Mouse (Mus musculus) hindbrain, embryonic 12.5 days (tissue): ENCODE results near the gene Cops7a. TPM values are rescaled to one million over a fixed set of nuclear protein-coding genes. Genes with fewer than 3 reads are reported as not detected.

Source experiments
- ATAC-seq: fragments of 200-750 bp; cut with Nextera tagmentation; 2 replicates; pipeline ENCODE4 v1.8.0; 2017; ENCODE audit warnings: moderate TSS enrichment; ENCODE audit not compliant: low FRiP score
- H3K27ac ChIP-seq: fragments of 300-500 bp; sonication (generic); 2 replicates; pipeline ENCODE4 v1.5.1; 2016; ENCODE audit warnings: mild to moderate bottlenecking
- H3K27me3 ChIP-seq: fragments of 300-500 bp; sonication (generic); 2 replicates; pipeline ENCODE4 v1.6.1; 2016; ENCODE audit warnings: mild to moderate bottlenecking
- H3K36me3 ChIP-seq: fragments of 300-500 bp; sonication (generic); 2 replicates; pipeline ENCODE4 v1.6.1; 2016; ENCODE audit warnings: mild to moderate bottlenecking
- H3K4me1 ChIP-seq: fragments of 300-500 bp; sonication (generic); 2 replicates; pipeline ENCODE4 v1.6.1; 2016
- H3K4me2 ChIP-seq: fragments of 300-500 bp; sonication (generic); replicated peaks from 2 replicates; pipeline ENCODE4 v1.6.1; 2016; ENCODE audit warnings: mild to moderate bottlenecking
- H3K4me3 ChIP-seq: fragments of 300-500 bp; sonication (generic); 2 replicates; pipeline ENCODE4 v1.5.1; 2016; ENCODE audit warnings: mild to moderate bottlenecking
- H3K9ac ChIP-seq: fragments of 300-500 bp; sonication (generic); 2 replicates; pipeline ENCODE4 v1.6.1; 2016; ENCODE audit warnings: mild to moderate bottlenecking, moderate library complexity
- H3K9me3 ChIP-seq: fragments of 300-500 bp; sonication (generic); replicated peaks from 2 replicates; pipeline ENCODE4 v1.6.1; 2016; ENCODE audit warnings: mild to moderate bottlenecking
- WGBS: fragments of 180-500 bp; shearing (Covaris S2); methylation state at CpG from one replicate; pipeline ENCODE4 v1.1.7; 2016; 5-methylcytosine and 5-hydroxymethylcytosine counted together
- polyA plus RNA-seq: library from polyadenylated mRNA; unstranded; fragments of >200 nt; fragmentation: Nextera tagmentation; extraction: Ambion mirVana; gene quantifications from 2 replicates; pipeline ENCODE4 v1.2.1, GENCODE M21; 2016

The Cops7a gene
- polyA plus RNA-seq, 1 experiment from 2014 or later: 99.5 TPM

GRCm38 (mm10) chr6:124995831-124996403 is 30.6 kb upstream of the Cops7a start:
- Histone ChIP-seq H3K27me3 (peaks cover 81% of the 10 kb centered on the region), H3K27ac (no peak overlapping the region), H3K9me3 (no peaks in the 10 kb centered on the region), H3K36me3 (no peaks in the 10 kb centered on the region), H3K4me1 (peaks cover 12% of the 10 kb centered on the region), H3K4me3 (peak overlapping the region; percentile 56; the same call in 1 of the 2 replicates), H3K4me2 (peak overlapping the region; percentile 95), H3K9ac (no peak overlapping the region)
- 55% methylated on average over 8 of the region's 8 CpGs for WGBS
- no peak for ATAC-seq

GRCm38 (mm10) chr6:124995246-124995645 is 29.9 kb upstream of the Cops7a start:
- Histone ChIP-seq H3K9ac (no peak overlapping the region), H3K9me3 (peaks cover 1% of the 10 kb centered on the region; the same call in 1 of the 2 replicates), H3K4me1 (peaks cover 12% of the 10 kb centered on the region), H3K4me2 (no peak overlapping the region), H3K36me3 (no peaks in the 10 kb centered on the region), H3K27ac (no peak overlapping the region), H3K27me3 (peaks cover 78% of the 10 kb centered on the region), H3K4me3 (no peak overlapping the region)
- ATAC-seq: no peak
- WGBS: 81% methylated on average over 7 of the region's 7 CpGs

- Histone ChIP-seq H3K27ac (no peak overlapping the region), H3K36me3 (no peaks in the 10 kb centered on the region), H3K4me2 (peak overlapping the region; percentile 24; the same call in 1 of the 2 replicates), H3K27me3 (peaks cover 65% of the 10 kb centered on the region), H3K4me1 (peaks cover 12% of the 10 kb centered on the region), H3K9me3 (peaks cover 8% of the 10 kb centered on the region; the same call in 1 of the 2 replicates), H3K4me3 (no peak overlapping the region), H3K9ac (no peak overlapping the region)
- WGBS: 11% methylated on average over 11 of the region's 11 CpGs
- no peak for ATAC-seq
Observed at GRCm38 (mm10) chr6:124993876-124994275, 28.5 kb upstream of the Cops7a start.

GRCm38 (mm10) chr6:124993365-124993764 is 28.0 kb upstream of the Cops7a start:
- peaks cover 59% of the 10 kb centered on the region for H3K27me3 ChIP-seq
- peaks cover 8% of the 10 kb centered on the region; the same call in 1 of the 2 replicates for H3K9me3 ChIP-seq
- no peaks in the 10 kb centered on the region for H3K36me3 ChIP-seq
- 84% methylated on average over 9 of the region's 9 CpGs for WGBS
- no peak for ATAC-seq
- H3K4me2 ChIP-seq: no peak overlapping the region
- no peak overlapping the region for H3K27ac ChIP-seq
- H3K4me3 ChIP-seq: no peak overlapping the region
- peaks cover 12% of the 10 kb centered on the region for H3K4me1 ChIP-seq
- H3K9ac ChIP-seq: no peak overlapping the region

- peaks cover 4% of the 10 kb centered on the region for H3K4me1 ChIP-seq
- no peak overlapping the region for H3K4me2 ChIP-seq
- H3K27ac ChIP-seq: no peak overlapping the region
- no peak for ATAC-seq
- H3K9me3 ChIP-seq: peaks cover 8% of the 10 kb centered on the region; the same call in 1 of the 2 replicates
- WGBS: 86% methylated on average over 4 of the region's 4 CpGs
- no peaks in the 10 kb centered on the region for H3K36me3 ChIP-seq
- no peak overlapping the region for H3K9ac ChIP-seq
- peaks cover 48% of the 10 kb centered on the region for H3K27me3 ChIP-seq
- H3K4me3 ChIP-seq: no peak overlapping the region
Observed at GRCm38 (mm10) chr6:124992241-124992640, 26.9 kb upstream of the Cops7a start.

GRCm38 (mm10) chr6:124967766-124968165 is 2.4 kb upstream of the Cops7a start:
- ATAC-seq: no peak
- H3K9ac ChIP-seq: no peak overlapping the region
- no peaks in the 10 kb centered on the region for H3K27me3 ChIP-seq
- H3K4me2 ChIP-seq: no peak overlapping the region
- H3K27ac ChIP-seq: no peak overlapping the region
- no peak overlapping the region for H3K4me3 ChIP-seq
- peaks cover 3% of the 10 kb centered on the region; the same call in 1 of the 2 replicates for H3K36me3 ChIP-seq
- peaks cover 16% of the 10 kb centered on the region for H3K4me1 ChIP-seq
- no peaks in the 10 kb centered on the region; the same call in 1 of the 2 replicates for H3K9me3 ChIP-seq
- WGBS: 63% methylated on average over 4 of the region's 4 CpGs

GRCm38 (mm10) chr6:124966466-124967118 is 1.3 kb upstream of the Cops7a start:
- no peak for ATAC-seq
- H3K9ac ChIP-seq: no peak overlapping the region
- H3K4me3 ChIP-seq: peak overlapping the region; percentile 80; the same call in 1 of the 2 replicates
- WGBS: 95% methylated on average over 7 of the region's 7 CpGs
- no peaks in the 10 kb centered on the region for H3K27me3 ChIP-seq
- no peak overlapping the region for H3K27ac ChIP-seq
- H3K4me1 ChIP-seq: peaks cover 16% of the 10 kb centered on the region
- peak overlapping the region; percentile 94; the same call in 1 of the 2 replicates for H3K4me2 ChIP-seq
- no peaks in the 10 kb centered on the region; the same call in 1 of the 2 replicates for H3K9me3 ChIP-seq
- H3K36me3 ChIP-seq: peaks cover 12% of the 10 kb centered on the region

GRCm38 (mm10) chr6:124965747-124966146 is 409 bp upstream of the Cops7a start:
- Histone ChIP-seq H3K36me3 (peaks cover 16% of the 10 kb centered on the region), H3K9me3 (no peaks in the 10 kb centered on the region; the same call in 1 of the 2 replicates), H3K4me3 (peak overlapping the region; percentile 80), H3K4me2 (peak overlapping the region; percentile 94), H3K27ac (peak overlapping the region; percentile 91), H3K4me1 (peaks cover 16% of the 10 kb centered on the region), H3K27me3 (no peaks in the 10 kb centered on the region), H3K9ac (peak overlapping the region; percentile 84)
- WGBS: 15% methylated on average over 15 of the region's 15 CpGs
- peak; percentile 20; the same call in 1 of the 2 replicates for ATAC-seq

GRCm38 (mm10) chr6:124964638-124965037 is 700 bp downstream of the Cops7a start:
- Histone ChIP-seq H3K27ac (peak overlapping the region; percentile 91; the same call in 1 of the 2 replicates), H3K9me3 (no peaks in the 10 kb centered on the region; the same call in 1 of the 2 replicates), H3K4me2 (peak overlapping the region; percentile 94), H3K4me1 (peaks cover 16% of the 10 kb centered on the region), H3K4me3 (peak overlapping the region; percentile 80), H3K9ac (peak overlapping the region; percentile 84), H3K27me3 (no peaks in the 10 kb centered on the region), H3K36me3 (peaks cover 27% of the 10 kb centered on the region)
- 40% methylated on average over 16 of the region's 16 CpGs for WGBS
- ATAC-seq: peak; percentile 14

- ATAC-seq: no peak
- peaks cover 53% of the 10 kb centered on the region for H3K36me3 ChIP-seq
- H3K9me3 ChIP-seq: no peaks in the 10 kb centered on the region
- H3K9ac ChIP-seq: no peak overlapping the region
- H3K27ac ChIP-seq: no peak overlapping the region
- no peak overlapping the region for H3K4me2 ChIP-seq
- 95% methylated on average over 12 of the region's 12 CpGs for WGBS
- H3K4me1 ChIP-seq: peaks cover 13% of the 10 kb centered on the region
- no peaks in the 10 kb centered on the region for H3K27me3 ChIP-seq
- H3K4me3 ChIP-seq: no peak overlapping the region
Observed at GRCm38 (mm10) chr6:124961021-124961420, 4.3 kb downstream of the Cops7a start.

GRCm38 (mm10) chr6:124959960-124960359 is 5.4 kb downstream of the Cops7a start:
- ATAC-seq: no peak
- Histone ChIP-seq H3K9ac (no peak overlapping the region), H3K4me2 (no peak overlapping the region), H3K9me3 (no peaks in the 10 kb centered on the region), H3K36me3 (peaks cover 62% of the 10 kb centered on the region), H3K4me3 (no peak overlapping the region), H3K27ac (no peak overlapping the region), H3K4me1 (peaks cover 8% of the 10 kb centered on the region), H3K27me3 (no peaks in the 10 kb centered on the region)
- 96% methylated on average over 13 of the region's 13 CpGs for WGBS

GRCm38 (mm10) chr6:124958127-124958526 is 7.2 kb downstream of the Cops7a start:
- Histone ChIP-seq H3K4me3 (no peak overlapping the region), H3K27me3 (no peaks in the 10 kb centered on the region), H3K4me1 (no peaks in the 10 kb centered on the region), H3K36me3 (peaks cover 62% of the 10 kb centered on the region), H3K9ac (no peak overlapping the region), H3K4me2 (no peak overlapping the region), H3K9me3 (no peaks in the 10 kb centered on the region), H3K27ac (no peak overlapping the region)
- WGBS: 93% methylated on average over 3 of the region's 3 CpGs
- no peak for ATAC-seq
